Mouse (Mus musculus): ENCODE results near the gene Klhdc10.
A peak's percentile ranks its signal among the peaks of the same experiment; 100 is the strongest.

Klhdc10 gene

GRCm38 (mm10) chr6:30468684-30469083 lies 67.0 kb downstream of the Klhdc10 start:
- peak; percentile 53 for DNase-seq (ENCODE audit: low read depth, low spot score)

DNA sequence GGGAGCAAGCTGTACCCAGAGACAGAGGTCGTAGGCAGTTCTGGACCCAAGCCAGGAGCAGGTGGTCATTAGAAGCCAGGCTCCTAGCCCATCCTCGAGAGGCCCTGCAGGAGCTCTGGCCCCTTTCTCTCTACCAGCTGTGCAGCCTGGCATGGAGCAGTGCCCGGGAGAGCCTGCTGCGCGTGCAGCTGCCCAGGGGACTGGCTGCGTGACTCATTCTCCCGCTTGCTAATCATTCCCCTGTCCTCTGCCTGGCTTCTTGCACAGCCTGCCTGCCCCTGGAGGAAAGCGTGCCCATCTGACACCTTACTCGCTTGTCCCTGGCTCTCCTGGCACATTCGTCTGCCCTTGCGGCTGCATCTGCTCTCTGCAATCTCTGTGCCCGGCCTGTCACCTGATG lies 67.7 kb downstream of the Klhdc10 start:
- DNase-seq (ENCODE audit: low read depth, low spot score): no peak

DNA sequence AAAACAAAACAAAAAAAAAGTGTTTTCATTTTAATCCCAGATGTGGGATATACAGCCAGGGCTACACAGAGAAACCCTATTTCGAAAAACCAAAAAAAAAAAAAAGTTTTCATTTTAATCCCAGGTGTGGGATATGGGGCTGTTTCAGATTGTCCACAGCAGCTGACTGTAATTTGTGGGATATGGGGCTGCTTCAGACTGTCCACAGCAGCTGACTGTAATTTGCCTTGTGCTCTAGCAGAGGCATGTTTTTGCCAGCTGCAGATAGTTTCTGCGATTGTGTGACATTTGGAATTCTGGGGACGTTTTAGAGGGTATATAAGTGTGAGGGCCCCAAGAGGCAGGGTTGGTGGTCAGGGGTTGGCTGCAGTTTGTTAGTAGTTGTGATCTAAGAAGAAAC lies 70.0 kb downstream of the Klhdc10 start:
- no peak for DNase-seq (ENCODE audit: low read depth, low spot score)

DNA sequence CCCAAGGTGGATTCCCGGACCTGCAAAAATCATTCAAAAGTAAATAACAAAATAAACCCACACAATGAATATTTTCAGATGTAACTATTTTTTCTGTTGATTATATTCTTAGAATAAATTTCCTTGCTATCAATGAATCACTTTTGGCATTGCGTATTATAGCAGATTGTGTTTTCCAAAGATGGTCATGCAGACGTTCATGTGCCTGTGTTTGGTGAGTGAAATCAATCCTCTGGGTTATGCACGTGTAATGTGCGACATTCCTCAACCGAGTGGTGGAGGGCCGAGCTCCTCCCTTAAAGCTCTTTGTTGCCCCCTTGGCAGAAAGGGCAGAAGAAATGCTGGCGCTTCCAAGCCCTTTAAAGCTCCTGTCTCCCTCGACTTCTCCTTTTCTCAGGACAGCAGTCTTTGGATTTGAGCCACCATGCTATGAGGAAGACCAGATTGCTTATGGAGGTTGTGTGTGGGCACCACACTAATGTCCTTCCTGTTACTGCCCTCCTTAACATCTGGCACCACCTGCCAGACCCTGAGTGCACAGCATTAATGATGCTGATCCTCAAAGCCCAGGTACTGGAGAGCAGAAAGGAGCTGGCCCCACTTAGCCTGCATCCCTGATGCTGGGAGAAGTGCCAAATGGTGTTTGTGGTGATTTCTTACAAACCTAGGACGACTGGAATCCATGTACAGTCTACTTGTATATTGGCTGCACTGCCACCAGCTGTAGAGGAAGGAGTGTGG lies 74.5 kb downstream of the Klhdc10 start:
- DNase-seq (ENCODE audit: low read depth, low spot score): no peak

- DNase-seq (ENCODE audit: low read depth, low spot score): no peak
Measured at GRCm38 (mm10) chr6:30477210-30477714, 75.6 kb downstream of the Klhdc10 start.

DNA sequence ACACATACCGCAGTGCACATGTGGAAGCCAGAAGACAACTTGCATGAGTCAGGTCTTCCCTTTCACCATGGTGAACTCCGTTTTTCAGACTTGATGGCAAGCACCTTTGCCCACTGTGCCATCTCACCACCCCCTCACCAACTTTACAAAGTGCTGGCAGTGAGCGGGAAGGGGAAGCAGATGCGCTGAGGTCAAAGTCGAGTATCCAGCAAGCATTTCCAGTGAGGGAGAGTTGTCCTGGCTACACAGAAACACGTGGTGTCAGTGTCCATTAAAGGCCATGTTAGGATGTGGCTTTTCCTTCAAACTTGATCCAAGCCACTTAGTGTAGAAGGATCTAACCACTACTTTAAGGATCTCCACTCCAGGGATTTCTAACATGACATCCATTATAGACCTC lies 76.1 kb downstream of the Klhdc10 start:
- DNase-seq (ENCODE audit: low read depth, low spot score): no peak

GRCm38 (mm10) chr6:30479418-30479817 lies 77.8 kb downstream of the Klhdc10 start:
- DNase-seq (ENCODE audit: low read depth, low spot score): no peak

DNA sequence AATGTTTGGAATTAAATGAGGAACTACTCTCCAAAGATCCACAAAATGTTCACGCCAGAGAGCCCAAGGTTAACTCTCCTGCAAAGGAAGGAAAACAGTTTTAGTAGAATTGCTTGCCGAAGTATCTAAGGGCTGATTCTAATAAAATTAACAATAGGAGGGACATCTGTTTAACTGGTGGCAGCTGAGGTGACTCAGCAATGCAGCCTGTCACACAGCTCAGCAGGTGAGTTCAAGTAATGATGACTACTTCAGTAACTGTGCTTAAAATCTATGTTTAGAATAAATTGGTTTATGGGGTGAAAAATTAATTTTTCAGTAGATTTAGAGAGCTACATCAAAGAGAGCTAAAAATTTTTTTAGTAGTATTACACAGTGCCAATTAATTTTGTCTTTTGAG lies 81.2 kb downstream of the Klhdc10 start:
- DNase-seq (ENCODE audit: low read depth, low spot score): no peak

GRCm38 (mm10) chr6:30486504-30486903 lies 84.8 kb downstream of the Klhdc10 start:
- DNase-seq (ENCODE audit: low read depth, low spot score): no peak

DNA sequence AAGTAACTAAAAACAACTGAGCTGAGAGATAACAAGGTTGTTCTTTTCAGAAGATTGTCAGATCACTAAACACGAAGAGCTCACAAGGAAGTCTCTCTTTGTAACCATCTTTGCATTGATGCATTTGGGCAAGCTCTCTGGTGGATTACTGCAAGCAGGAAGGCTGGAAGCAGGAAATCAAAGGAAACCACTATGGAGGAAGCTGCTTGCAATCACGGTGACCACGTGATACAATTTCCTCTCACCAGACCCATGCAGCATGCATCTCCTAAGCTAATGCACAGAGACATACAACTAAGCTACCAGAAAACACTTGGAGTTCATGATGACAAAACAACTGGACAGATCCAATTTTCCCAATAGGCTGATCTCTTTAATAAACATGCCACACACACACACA lies 97.4 kb downstream of the Klhdc10 start:
- no peak for DNase-seq (ENCODE audit: low read depth, low spot score)

Measured in forelimb bud, embryonic 11.5 days (tissue).